Mouse (Mus musculus) bone marrow, adult 2 months (tissue): ENCODE results near the gene Tmtc2. TPM values are rescaled to one million over a fixed set of nuclear protein-coding genes. Genes with fewer than 3 reads are reported as not detected.

Experiments
- H3K27ac ChIP-seq: fragments of 200-500 bp; 2 replicates; pipeline ENCODE4 v1.5.1; 2012; ENCODE audit warnings: low read depth, mild to moderate bottlenecking, control low read depth, inconsistent platforms, low read length; ENCODE audit not compliant: control insufficient read depth, poor library complexity, insufficient read depth
- H3K4me1 ChIP-seq: fragments of 200-500 bp; 2 replicates; pipeline ENCODE4 v1.6.1; 2011; ENCODE audit warnings: low read length; ENCODE audit not compliant: control insufficient read depth, insufficient read depth
- H3K4me3 ChIP-seq: fragments of 200-500 bp; replicated peaks from 2 replicates; pipeline ENCODE3; 2011; ENCODE audit warnings: mild to moderate bottlenecking, low read depth, low read length, control low read depth; ENCODE audit not compliant: control insufficient read depth
- CTCF ChIP-seq: fragments of 200-500 bp; IDR thresholded peaks from 2 replicates; pipeline ENCODE4 v1.5.1; 2011; ENCODE audit warnings: low read length, control low read depth; ENCODE audit not compliant: control insufficient read depth, insufficient read depth
- POLR2A ChIP-seq: fragments of 200-500 bp; IDR thresholded peaks from 2 replicates; pipeline ENCODE4 v1.6.1; 2011; ENCODE audit warnings: low read depth, mild to moderate bottlenecking, control low read depth, low read length, borderline replicate concordance; ENCODE audit not compliant: control insufficient read depth
- WGBS: fragments of 180-500 bp; shearing (Covaris S2); methylation state at CpG from one replicate; pipeline ENCODE4 v1.1.7; 2018; 5-methylcytosine and 5-hydroxymethylcytosine counted together
- polyA plus RNA-seq: library from polyadenylated mRNA; stranded (reverse); fragments of >200 nt; gene quantifications from 2 replicates; pipeline ENCODE4 v1.2.4, GENCODE M21; 2011; ENCODE audit warnings: low replicate concordance; ENCODE audit not compliant: missing spikeins, insufficient read depth, insufficient read length

Tmtc2 gene
- polyA plus RNA-seq, 1 experiment: 1.3 TPM

GRCm38 (mm10) chr10:105492485-105492884 lies 81.8 kb downstream of the Tmtc2 start:
- Histone ChIP-seq H3K4me3 (no peak overlapping the region), H3K27ac (no peak overlapping the region), H3K4me1 (no peaks in the 10 kb centered on the region)
- 80% methylated on average over 4 of the region's 4 CpGs for WGBS
- TF ChIP-seq CTCF (no peak), POLR2A (no peak)

- no peak for TF ChIP-seq POLR2A
- Histone ChIP-seq H3K4me1 (no peaks in the 10 kb centered on the region), H3K4me3 (no peak overlapping the region), H3K27ac (no peak overlapping the region)
- WGBS: 38% methylated on average over 4 of the region's 4 CpGs
Measured at GRCm38 (mm10) chr10:105490748-105491147, 83.5 kb downstream of the Tmtc2 start.

- Histone ChIP-seq H3K4me1 (no peaks in the 10 kb centered on the region), H3K27ac (no peak overlapping the region), H3K4me3 (no peak overlapping the region)
- TF ChIP-seq POLR2A (no peak), CTCF (no peak)
- 83% methylated on average over 14 of the region's 14 CpGs for WGBS
Measured at GRCm38 (mm10) chr10:105489970-105490735, 84.1 kb downstream of the Tmtc2 start.

GRCm38 (mm10) chr10:105486977-105487376 lies 87.3 kb downstream of the Tmtc2 start:
- H3K4me3 ChIP-seq: no peak overlapping the region
- TF ChIP-seq POLR2A (no peak), CTCF (no peak)
- 71% methylated on average over 4 of the region's 4 CpGs for WGBS

GRCm38 (mm10) chr10:105484355-105485094 lies 89.7 kb downstream of the Tmtc2 start:
- no peaks in the 10 kb centered on the region for H3K4me1 ChIP-seq
- H3K4me3 ChIP-seq: no peak overlapping the region
- no peak for TF ChIP-seq POLR2A
- 70% methylated on average over 2 of the region's 2 CpGs for WGBS
- H3K27ac ChIP-seq: no peak overlapping the region

More at GRCm38 (mm10) chr10:105486977-105487376, 87.3 kb downstream of the Tmtc2 start:
- no peak overlapping the region for H3K27ac ChIP-seq
- no peaks in the 10 kb centered on the region for H3K4me1 ChIP-seq

GRCm38 (mm10) chr10:105479771-105480170 lies 94.5 kb downstream of the Tmtc2 start:
- no peak overlapping the region for H3K27ac ChIP-seq
- TF ChIP-seq CTCF (no peak), POLR2A (no peak)
- WGBS: 72% methylated on average over 11 of the region's 11 CpGs
- H3K4me3 ChIP-seq: no peak overlapping the region
- H3K4me1 ChIP-seq: no peaks in the 10 kb centered on the region

- WGBS: 83% methylated on average over 18 of the region's 18 CpGs
- Histone ChIP-seq H3K27ac (no peak overlapping the region), H3K4me3 (no peak overlapping the region), H3K4me1 (no peaks in the 10 kb centered on the region)
- TF ChIP-seq CTCF (no peak), POLR2A (no peak)
Measured at GRCm38 (mm10) chr10:105477623-105478238, 96.5 kb downstream of the Tmtc2 start.

GRCm38 (mm10) chr10:105474162-105474830 lies 100.0 kb downstream of the Tmtc2 start:
- no peak for TF ChIP-seq CTCF

More at GRCm38 (mm10) chr10:105474162-105474830, 100.0 kb downstream of the Tmtc2 start:
- Histone ChIP-seq H3K4me3 (no peak overlapping the region), H3K27ac (no peak overlapping the region), H3K4me1 (no peaks in the 10 kb centered on the region)
- WGBS: 88% methylated on average over 6 of the region's 6 CpGs
